Mouse (Mus musculus): ENCODE measurements around the gene Krt42.
"Not testable (repeated sequence)": the region's sequence is repeated elsewhere in the genome, so short reads cannot be mapped to it uniquely, and the experiment has no call there.

The Krt42 gene

GRCm38 (mm10) chr11:100269821-100270332, at the start of gene Krt42:
Krt42 (minus strand) TSS chr11:100269871.
- DNase-seq (ENCODE audit: low read depth, low spot score), result no peak

- no peak for DNase-seq (ENCODE audit: low read depth, low spot score)
Observed at GRCm38 (mm10) chr11:100318529-100319451, 49.1 kb upstream of the Krt42 start.

- DNase-seq (ENCODE audit: low read depth, low spot score), result no peak
Observed at GRCm38 (mm10) chr11:100317826-100318380, 48.2 kb upstream of the Krt42 start.

GRCm38 (mm10) chr11:100315439-100315838, 45.8 kb upstream of the Krt42 start:
- no peak for DNase-seq (ENCODE audit: low read depth, low spot score)

GRCm38 (mm10) chr11:100313424-100313823, 43.8 kb upstream of the Krt42 start:
- DNase-seq (ENCODE audit: low read depth, low spot score), result no peak

GRCm38 (mm10) chr11:100312096-100312679, 42.5 kb upstream of the Krt42 start:
- DNase-seq (ENCODE audit: low read depth, low spot score), result peak; percentile 53

- no peak for DNase-seq (ENCODE audit: low read depth, low spot score)
Observed at GRCm38 (mm10) chr11:100311656-100312055, 42.0 kb upstream of the Krt42 start.

- not testable (repeated sequence) for DNase-seq (ENCODE audit: low read depth, low spot score)
Observed at GRCm38 (mm10) chr11:100308672-100309071, 39.0 kb upstream of the Krt42 start.

- DNase-seq (ENCODE audit: low read depth, low spot score), result no peak
Observed at GRCm38 (mm10) chr11:100307900-100308299, 38.2 kb upstream of the Krt42 start.

GRCm38 (mm10) chr11:100301292-100301691, 31.6 kb upstream of the Krt42 start:
- no peak for DNase-seq (ENCODE audit: low read depth, low spot score)

GRCm38 (mm10) chr11:100300293-100300692, 30.6 kb upstream of the Krt42 start:
- DNase-seq (ENCODE audit: low read depth, low spot score), result peak; percentile 72

- DNase-seq (ENCODE audit: low read depth, low spot score), result peak; percentile 82
Observed at GRCm38 (mm10) chr11:100298274-100299036, 28.8 kb upstream of the Krt42 start.

- DNase-seq (ENCODE audit: low read depth, low spot score), result no peak
Observed at GRCm38 (mm10) chr11:100297801-100298200, 28.1 kb upstream of the Krt42 start.

- DNase-seq (ENCODE audit: low read depth, low spot score), result peak; percentile 91
Observed at GRCm38 (mm10) chr11:100295308-100295707, 25.6 kb upstream of the Krt42 start.

- DNase-seq (ENCODE audit: low read depth, low spot score), result no peak
Observed at GRCm38 (mm10) chr11:100292884-100293283, 23.2 kb upstream of the Krt42 start.

- no peak for DNase-seq (ENCODE audit: low read depth, low spot score)
Observed at GRCm38 (mm10) chr11:100290235-100290634, 20.6 kb upstream of the Krt42 start.

GRCm38 (mm10) chr11:100288942-100289341, 19.3 kb upstream of the Krt42 start:
- DNase-seq (ENCODE audit: low read depth, low spot score), result no peak

- DNase-seq (ENCODE audit: low read depth, low spot score), result no peak
Observed at GRCm38 (mm10) chr11:100287024-100287423, 17.4 kb upstream of the Krt42 start.

- DNase-seq (ENCODE audit: low read depth, low spot score), result no peak
Observed at GRCm38 (mm10) chr11:100284988-100285387, 15.3 kb upstream of the Krt42 start.

- peak; percentile 86 for DNase-seq (ENCODE audit: low read depth, low spot score)
Observed at GRCm38 (mm10) chr11:100282549-100282948, 12.9 kb upstream of the Krt42 start.
